Mouse (Mus musculus) cerebellum, adult 11 months (tissue): ENCODE measurements around the gene Parp6.

Source experiments
- DNase-seq: peaks from one replicate; pipeline ENCODE4 v3.0.0; 2022

Gene Parp6

DNA sequence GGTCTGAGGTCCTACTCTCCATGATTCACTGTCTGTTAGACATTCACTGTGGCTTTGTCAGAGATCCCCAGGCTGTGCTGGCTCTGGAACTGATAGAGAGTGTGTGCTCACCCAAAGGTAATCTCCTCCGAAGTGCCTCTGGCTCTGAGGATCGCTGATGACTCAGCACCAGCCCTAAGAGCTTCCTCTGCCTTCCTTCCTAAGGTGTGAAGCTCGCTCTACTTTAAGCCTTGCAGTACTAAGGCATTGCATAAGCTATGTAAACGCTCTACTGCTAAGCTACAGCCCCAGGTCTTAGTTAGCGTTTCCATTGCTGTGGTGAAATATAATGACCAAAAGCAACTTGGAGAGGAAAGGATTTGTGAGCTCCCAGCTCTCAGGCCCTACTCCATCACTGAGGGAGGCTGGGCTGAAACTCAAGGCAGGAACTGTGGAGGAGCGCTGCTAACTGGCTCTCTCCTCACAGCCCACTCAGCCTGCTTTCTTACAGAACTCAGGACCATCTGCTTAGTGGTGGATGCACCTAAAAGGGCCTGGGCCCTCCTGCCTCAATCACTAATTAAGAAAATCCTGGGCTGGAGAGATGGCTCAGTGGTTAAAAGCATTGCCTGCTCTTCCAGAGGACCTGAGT lies 70.4 kb downstream of the Parp6 start:
- DNase-seq: no peak

DNA sequence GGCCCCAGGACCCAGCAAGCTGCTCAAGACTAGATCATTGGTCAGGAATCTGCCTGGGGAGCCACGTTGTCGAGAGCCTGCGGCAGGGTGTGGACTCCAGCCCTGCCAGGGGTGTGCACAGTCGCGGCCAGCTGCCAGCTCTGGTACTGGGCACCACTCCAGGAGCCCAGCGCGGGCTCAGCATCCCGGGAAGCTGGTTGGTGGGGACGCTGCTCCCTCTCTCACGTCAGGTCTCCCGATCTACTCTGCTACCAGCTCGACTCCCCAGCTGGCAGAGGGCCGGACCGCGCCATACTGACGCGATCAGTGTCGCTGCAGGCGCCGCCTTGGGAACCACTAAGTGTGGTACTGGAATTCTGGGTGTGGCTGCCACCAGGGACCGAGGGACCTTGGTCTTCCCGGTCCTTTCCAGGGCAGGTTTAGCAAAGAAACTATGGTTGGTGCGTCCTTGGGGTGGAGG lies 74.6 kb downstream of the Parp6 start:
- DNase-seq: peak; percentile 53

- DNase-seq: peak; percentile 49
Observed at GRCm38 (mm10) chr9:59692145-59692544, 75.1 kb downstream of the Parp6 start.

GRCm38 (mm10) chr9:59694571-59695450 lies 77.7 kb downstream of the Parp6 start:
- DNase-seq: no peak

GRCm38 (mm10) chr9:59695451-59695813 lies 78.3 kb downstream of the Parp6 start:
- DNase-seq: no peak

DNA sequence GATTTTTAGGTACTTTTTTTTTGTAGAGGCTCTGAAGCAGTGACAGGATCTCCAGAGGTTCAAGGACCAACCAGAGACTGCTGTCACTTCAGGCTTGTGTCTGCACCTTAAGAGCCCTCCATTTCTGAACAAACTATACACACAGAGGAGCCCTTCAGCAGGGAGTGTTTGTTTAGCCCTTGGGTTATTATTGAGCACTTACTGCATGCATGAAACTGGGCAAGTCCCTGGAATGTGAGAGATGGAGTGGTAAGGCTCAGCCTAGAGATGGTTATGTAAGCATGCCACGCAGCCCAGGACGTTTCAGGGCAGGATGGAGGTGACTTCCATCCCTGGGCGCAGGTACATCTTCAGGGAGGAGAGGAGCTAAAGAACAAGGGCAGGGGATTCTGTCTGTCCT lies 79.3 kb downstream of the Parp6 start:
- DNase-seq: no peak
